Mouse (Mus musculus): ENCODE results near the gene Npm1.

- no peak for TF ChIP-seq CTCF (IDR thresholded peaks at IDR 0.05)
- no peak for TF ChIP-seq EP300 (IDR thresholded peaks at IDR 0.05)
These were observed 44.4 kb upstream of the Npm1 start for GRCm38 (mm10) chr11:33207411-33207810.

Measured in lung, postnatal 0 days (tissue).